Mouse (Mus musculus) MEL (cell line): ENCODE results near the gene Gm4353. TPM values are rescaled to one million over a fixed set of nuclear protein-coding genes. Genes with fewer than 3 reads are reported as not detected.
A peak's percentile ranks its signal among the peaks of the same experiment; 100 is the strongest.

ENCODE experiments used
- DNase-seq: peaks from one replicate; pipeline ENCODE4 v3.0.0; 2011; ENCODE audit warnings: low read depth, low spot score
- H3K27ac ChIP-seq: 2 replicates; pipeline ENCODE4 v1.5.1; 2012; ENCODE audit warnings: low read depth, mild to moderate bottlenecking, control low read depth, low read length, moderate library complexity; ENCODE audit not compliant: control insufficient read depth
- H3K27me3 ChIP-seq, 2 experiments: fragments of 150-350 bp in 1 of 2; sonication (generic) in 1 of 2; 2 replicates each; pipeline ENCODE4 v1.6.1; 2012; ENCODE audit warnings: low read length in 2 of 2, mild to moderate bottlenecking in 2 of 2, improper control_type of control experiment in 1 of 2, moderate library complexity in 1 of 2; ENCODE audit not compliant: insufficient read depth in 2 of 2, control insufficient read depth in 1 of 2
- H3K36me3 ChIP-seq, 2 experiments: 2 replicates each; pipeline ENCODE4 v1.6.1; 2012 to 2014; ENCODE audit warnings: low read length in 2 of 2, improper control_type of control experiment in 1 of 2, inconsistent platforms in 1 of 2, mild to moderate bottlenecking in 1 of 2; ENCODE audit not compliant: insufficient read depth in 2 of 2, control insufficient read depth in 1 of 2
- H3K4me1 ChIP-seq, 2 experiments: fragments of 150-350 bp in 1 of 2; sonication (generic) in 1 of 2; 2 replicates each; pipeline ENCODE4 v1.6.1; 2012; ENCODE audit warnings: low read length in 2 of 2, improper control_type of control experiment in 1 of 2, mild to moderate bottlenecking in 1 of 2; ENCODE audit not compliant: insufficient read depth in 2 of 2, control insufficient read depth in 1 of 2
- H3K4me3 ChIP-seq, 2 experiments: fragments of 150-350 bp in 1 of 2; sonication (generic) in 1 of 2; 2 replicates each; pipeline ENCODE4 v1.5.1; 2012; ENCODE audit warnings: low read depth in 2 of 2, low read length in 2 of 2, mild to moderate bottlenecking in 2 of 2, moderate library complexity in 2 of 2, control low read depth in 1 of 2, improper control_type of control experiment in 1 of 2; ENCODE audit not compliant: control insufficient read depth in 1 of 2, insufficient read depth in 1 of 2
- H3K79me2 ChIP-seq: 2 replicates; pipeline ENCODE4 v1.6.1; 2012; ENCODE audit warnings: mild to moderate bottlenecking, low read length, moderate library complexity; ENCODE audit not compliant: control insufficient read depth, poor library complexity, insufficient read depth
- H3K9ac ChIP-seq: 2 replicates; pipeline ENCODE4 v1.6.1; 2012; ENCODE audit warnings: low read depth, mild to moderate bottlenecking, control low read depth, low read length, moderate library complexity; ENCODE audit not compliant: control insufficient read depth, poor library complexity, severe bottlenecking
- H3K9me3 ChIP-seq: fragments of 150-350 bp; sonication (generic); replicated peaks from 2 replicates; pipeline ENCODE4 v1.6.1; 2012; ENCODE audit warnings: mild to moderate bottlenecking, low read length, improper control_type of control experiment, moderate library complexity; ENCODE audit not compliant: insufficient read depth
- BHLHE40 ChIP-seq: IDR thresholded peaks from 2 replicates; pipeline ENCODE4 v1.6.1; 2012; ENCODE audit warnings: low read depth, mild to moderate bottlenecking, inconsistent platforms, low read length, improper control_type of control experiment, borderline replicate concordance
- CHD1 ChIP-seq: IDR thresholded peaks from 2 replicates; pipeline ENCODE4 v1.6.1; 2012; ENCODE audit warnings: low read depth, mild to moderate bottlenecking, inconsistent platforms, low read length, improper control_type of control experiment
- CHD2 ChIP-seq: IDR thresholded peaks from 2 replicates; pipeline ENCODE4 v1.6.1; 2011; ENCODE audit warnings: low read length, improper control_type of control experiment
- CTCF ChIP-seq, 3 experiments: IDR thresholded peaks in 2 of 3; conservative IDR thresholded peaks in 1 of 3; 2 replicates each; pipeline ENCODE4 v1.5.1; 2011 to 2012; ENCODE audit warnings: low read length in 3 of 3, low read depth in 2 of 3, mild to moderate bottlenecking in 2 of 3, improper control_type of control experiment in 1 of 3, inconsistent platforms in 1 of 3, mixed read lengths in 1 of 3, moderate library complexity in 1 of 3; ENCODE audit not compliant: control insufficient read depth in 1 of 3, insufficient read depth in 1 of 3, poor library complexity in 1 of 3, severe bottlenecking in 1 of 3
- E2F4 ChIP-seq: IDR thresholded peaks from 2 replicates; pipeline ENCODE4 v1.6.1; 2011; ENCODE audit warnings: low read depth, low read length, improper control_type of control experiment, borderline replicate concordance
- ELF1 ChIP-seq: IDR thresholded peaks from 2 replicates; pipeline ENCODE4 v1.6.1; 2014; ENCODE audit warnings: low read depth, mild to moderate bottlenecking, inconsistent platforms, low read length, improper control_type of control experiment, moderate library complexity
- EP300 ChIP-seq, 2 experiments: IDR thresholded peaks; 2 replicates each; pipeline ENCODE4 v1.6.1; 2011; ENCODE audit warnings: improper control_type of control experiment in 2 of 2, low read length in 2 of 2, low read depth in 1 of 2, mild to moderate bottlenecking in 1 of 2
- ETS1 ChIP-seq: IDR thresholded peaks from 2 replicates; pipeline ENCODE4 v1.6.1; 2012; ENCODE audit warnings: low read depth, mild to moderate bottlenecking, inconsistent platforms, low read length, improper control_type of control experiment, moderate library complexity
- GABPA ChIP-seq: IDR thresholded peaks from 2 replicates; pipeline ENCODE4 v1.6.1; 2012; ENCODE audit warnings: low read depth, mild to moderate bottlenecking, inconsistent platforms, low read length, improper control_type of control experiment, moderate library complexity
- GATA1 ChIP-seq: IDR thresholded peaks from 2 replicates; pipeline ENCODE4 v1.6.1; 2011; ENCODE audit warnings: low read depth, low read length, improper control_type of control experiment
- HCFC1 ChIP-seq: IDR thresholded peaks from 2 replicates; pipeline ENCODE4 v1.6.1; 2012; ENCODE audit warnings: low read depth, mild to moderate bottlenecking, inconsistent platforms, low read length, improper control_type of control experiment, moderate library complexity
- JUND ChIP-seq: IDR thresholded peaks from 2 replicates; pipeline ENCODE4 v1.6.1; 2011; ENCODE audit warnings: low read depth, mild to moderate bottlenecking, improper control_type of control experiment, low read length
- KAT2A ChIP-seq: conservative IDR thresholded peaks from 2 replicates; pipeline ENCODE4 v1.6.1; 2012; ENCODE audit warnings: low read depth, low read length, improper control_type of control experiment, inconsistent platforms
- MAFK ChIP-seq: IDR thresholded peaks from 2 replicates; pipeline ENCODE4 v1.6.1; 2011; ENCODE audit warnings: low read depth, mild to moderate bottlenecking, low read length, improper control_type of control experiment, borderline replicate concordance
- MAX ChIP-seq: IDR thresholded peaks from 2 replicates; pipeline ENCODE4 v1.6.1; 2011; ENCODE audit warnings: low read length, improper control_type of control experiment
- MAZ ChIP-seq: IDR thresholded peaks from 2 replicates; pipeline ENCODE4 v1.6.1; 2012; ENCODE audit warnings: low read depth, mild to moderate bottlenecking, inconsistent platforms, low read length, improper control_type of control experiment
- MXI1 ChIP-seq: IDR thresholded peaks from 2 replicates; pipeline ENCODE4 v1.6.1; 2011; ENCODE audit warnings: mild to moderate bottlenecking, low read depth, low read length, improper control_type of control experiment
- MYB ChIP-seq: IDR thresholded peaks from 2 replicates; pipeline ENCODE4 v1.6.1; 2011; ENCODE audit warnings: mild to moderate bottlenecking, low read depth, low read length, improper control_type of control experiment
- MYC ChIP-seq: IDR thresholded peaks from 2 replicates; pipeline ENCODE4 v1.6.1; 2011; ENCODE audit warnings: low read depth, mild to moderate bottlenecking, low read length, improper control_type of control experiment, moderate library complexity
- NELFE ChIP-seq: IDR thresholded peaks from 2 replicates; pipeline ENCODE4 v1.6.1; 2011; ENCODE audit warnings: low read depth, low read length, improper control_type of control experiment
- NRF1 ChIP-seq: IDR thresholded peaks from 2 replicates; pipeline ENCODE4 v1.6.1; 2014; ENCODE audit warnings: low read depth, mild to moderate bottlenecking, inconsistent platforms, low read length, improper control_type of control experiment, moderate library complexity; ENCODE audit not compliant: poor library complexity, insufficient read depth, severe bottlenecking
- POLR2A ChIP-seq, 2 experiments: IDR thresholded peaks; 2 replicates each; pipeline ENCODE4 v1.6.1; 2011 to 2012; ENCODE audit warnings: low read length in 2 of 2, mild to moderate bottlenecking in 2 of 2, control low read depth in 1 of 2, improper control_type of control experiment in 1 of 2, low read depth in 1 of 2, moderate library complexity in 1 of 2; ENCODE audit not compliant: control insufficient read depth in 1 of 2, insufficient read depth in 1 of 2, poor library complexity in 1 of 2
- POLR2AphosphoS2 ChIP-seq: IDR thresholded peaks from 2 replicates; pipeline ENCODE4 v1.6.1; 2011; ENCODE audit warnings: low read length, improper control_type of control experiment
- POLR2AphosphoS5 ChIP-seq: IDR thresholded peaks from 2 replicates; pipeline ENCODE4 v1.6.1; 2012; ENCODE audit warnings: low read depth, borderline replicate concordance, mild to moderate bottlenecking, inconsistent platforms, low read length, moderate library complexity, mixed read lengths
- RAD21 ChIP-seq: IDR thresholded peaks from 2 replicates; pipeline ENCODE4 v1.6.1; 2011; ENCODE audit warnings: mild to moderate bottlenecking, low read depth, low read length, improper control_type of control experiment
- RCOR1 ChIP-seq: IDR thresholded peaks from 2 replicates; pipeline ENCODE4 v1.6.1; 2012; ENCODE audit warnings: low read depth, mild to moderate bottlenecking, inconsistent platforms, low read length, improper control_type of control experiment
- SIN3A ChIP-seq: IDR thresholded peaks from 2 replicates; pipeline ENCODE4 v1.6.1; 2012; ENCODE audit warnings: low read length, improper control_type of control experiment, inconsistent platforms
- SMC3 ChIP-seq: IDR thresholded peaks from 2 replicates; pipeline ENCODE4 v1.6.1; 2011; ENCODE audit warnings: low read depth, low read length, improper control_type of control experiment
- TAL1 ChIP-seq: IDR thresholded peaks from 2 replicates; pipeline ENCODE4 v1.6.1; 2012; ENCODE audit warnings: mild to moderate bottlenecking, inconsistent platforms, low read length, moderate library complexity, mixed read lengths
- TBP ChIP-seq: IDR thresholded peaks from 2 replicates; pipeline ENCODE4 v1.8.0; 2011; ENCODE audit warnings: low read depth, low read length, improper control_type of control experiment
- TCF12 ChIP-seq: IDR thresholded peaks from 2 replicates; pipeline ENCODE4 v1.6.1; 2014; ENCODE audit warnings: low read depth, mild to moderate bottlenecking, inconsistent platforms, low read length, improper control_type of control experiment, moderate library complexity
- UBTF ChIP-seq: IDR thresholded peaks from 2 replicates; pipeline ENCODE4 v1.6.1; 2012; ENCODE audit warnings: low read depth, mild to moderate bottlenecking, inconsistent platforms, low read length, improper control_type of control experiment, moderate library complexity, borderline replicate concordance; ENCODE audit not compliant: insufficient read depth
- USF1 ChIP-seq: IDR thresholded peaks from 2 replicates; pipeline ENCODE4 v1.6.1; 2014; ENCODE audit warnings: low read depth, mild to moderate bottlenecking, inconsistent platforms, low read length, improper control_type of control experiment, moderate library complexity
- USF2 ChIP-seq, 2 experiments: IDR thresholded peaks; 2 replicates each; pipeline ENCODE4 v1.6.1; 2011 to 2012; ENCODE audit warnings: improper control_type of control experiment in 2 of 2, low read length in 2 of 2, borderline replicate concordance in 1 of 2, inconsistent platforms in 1 of 2, low read depth in 1 of 2, mild to moderate bottlenecking in 1 of 2; ENCODE audit not compliant: insufficient read depth in 1 of 2
- ZMIZ1 ChIP-seq: IDR thresholded peaks from 2 replicates; pipeline ENCODE4 v1.6.1; 2012; ENCODE audit warnings: low read depth, mild to moderate bottlenecking, inconsistent platforms, low read length, improper control_type of control experiment, moderate library complexity
- ZNF384 ChIP-seq: IDR thresholded peaks from 2 replicates; pipeline ENCODE4 v1.6.1; 2012; ENCODE audit warnings: low read depth, mild to moderate bottlenecking, inconsistent platforms, low read length, improper control_type of control experiment
- polyA plus RNA-seq, 2 experiments: library from polyadenylated mRNA; stranded (reverse) in 1 of 2; unstranded in 1 of 2; fragments of >175 nt in 1 of 2; fragments of >200 nt in 1 of 2; gene quantifications; 2 replicates each; pipeline versions ENCODE4 v1.2.1 to v1.2.4; 2012; ENCODE audit warnings: low replicate concordance in 2 of 2, low read depth in 1 of 2; ENCODE audit not compliant: insufficient read length in 2 of 2, insufficient read depth in 1 of 2, missing spikeins in 1 of 2
- total RNA-seq: library from RNA; depleted of rRNA; stranded (reverse); fragments of 300-350 nt; gene quantifications from 2 replicates; pipeline ENCODE4 v1.2.3, GENCODE M21; 2012

Gene Gm4353
- total and polyA plus RNA-seq, 3 experiments, result 21.0 to 22.7 TPM; not detected in 1

GRCm38 (mm10) chr7:116092710-116093465 lies 8.5 kb upstream of the Gm4353 start:
- peak overlapping the region; percentile 72 for H3K27ac ChIP-seq
- H3K36me3 ChIP-seq, result peaks cover 1 to 28% of the 10 kb centered on the region in 2 experiments; a peak in 3 of 4 replicates
- DNase-seq, result peak; percentile 97
- peak overlapping the region; percentile 81 to 86 for H3K4me3 ChIP-seq
- H3K9ac ChIP-seq, result peak overlapping the region; percentile 84
- peaks cover 5 to 7% of the 10 kb centered on the region in 2 experiments for H3K27me3 ChIP-seq
- H3K9me3 ChIP-seq, result no peaks in the 10 kb centered on the region
- H3K79me2 ChIP-seq, result peaks cover 32% of the 10 kb centered on the region
- H3K4me1 ChIP-seq, result peaks cover 6 to 10% of the 10 kb centered on the region in 2 experiments
- TF ChIP-seq E2F4 (peak; percentile 87; the same call in 1 of the 2 replicates), MYC (peak; percentile 73), RAD21 (no peak), BHLHE40 (no peak), SMC3 (no peak), USF2 (IDR thresholded peaks at IDR 0.05; ENCODE audit: borderline replicate concordance in 1 of 2, insufficient read depth in 1 of 2, low read depth in 1 of 2, low read length in 2 of 2) (no peak), CHD2 (peak; percentile 94), MAZ (peak; percentile 73; the same call in 1 of the 2 replicates), GATA1 (no peak), TAL1 (no peak), ELF1 (no peak), POLR2AphosphoS5 (no peak; the same call in 1 of the 2 replicates), CHD1 (no peak), MAFK (no peak), MYB (no peak), POLR2A (IDR thresholded peaks at IDR 0.05; ENCODE audit: control insufficient read depth in 1 of 2, insufficient read depth in 1 of 2, low read depth in 1 of 2, low read length in 2 of 2, poor library complexity in 1 of 2) (peak; percentile 80 to 99), SIN3A (peak; percentile 52; the same call in 1 of the 2 replicates), UBTF (no peak), JUND (no peak), TCF12 (peak; percentile 43; the same call in 1 of the 2 replicates), ZMIZ1 (peak; percentile 93), EP300 (IDR thresholded peaks at IDR 0.05; ENCODE audit: low read depth in 1 of 2, low read length in 2 of 2) (no peak), USF1 (no peak), ZNF384 (peak; percentile 41), RCOR1 (no peak), KAT2A (peak; percentile 94), HCFC1 (peak; percentile 96), MXI1 (peak; percentile 74; the same call in 1 of the 2 replicates), ETS1 (no peak), MAX (peak; percentile 47; the same call in 1 of the 2 replicates), TBP (peak; percentile 78), NELFE (peak; percentile 97), GABPA (no peak), POLR2AphosphoS2 (peak; percentile 96), CTCF (IDR thresholded peaks at IDR 0.05 in 2 of 3, conservative IDR thresholded peaks at IDR 0.05 in 1 of 3; ENCODE audit: control insufficient read depth in 1 of 3, insufficient read depth in 1 of 3, low read depth in 2 of 3, low read length in 3 of 3, poor library complexity in 1 of 3, severe bottlenecking in 1 of 3) (peak in 1 of 3 experiments; percentile 14; a peak in 2 of 6 replicates), NRF1 (no peak)
